Mouse (Mus musculus) MEL (cell line): ENCODE data around the gene Prmt1. TPM values are rescaled to one million over a fixed set of nuclear protein-coding genes. Genes with fewer than 3 reads are reported as not detected.

Experiments used
- DNase-seq: peaks from one replicate; pipeline ENCODE4 v3.0.0; 2011; ENCODE audit warnings: low read depth, low spot score
- H3K27ac ChIP-seq: 2 replicates; pipeline ENCODE4 v1.5.1; 2012; ENCODE audit warnings: low read depth, mild to moderate bottlenecking, control low read depth, low read length, moderate library complexity; ENCODE audit not compliant: control insufficient read depth
- H3K27me3 ChIP-seq, 2 experiments: fragments of 150-350 bp in 1 of 2; sonication (generic) in 1 of 2; 2 replicates each; pipeline ENCODE4 v1.6.1; 2012; ENCODE audit warnings: low read length in 2 of 2, mild to moderate bottlenecking in 2 of 2, improper control_type of control experiment in 1 of 2, moderate library complexity in 1 of 2; ENCODE audit not compliant: insufficient read depth in 2 of 2, control insufficient read depth in 1 of 2
- H3K36me3 ChIP-seq, 2 experiments: 2 replicates each; pipeline ENCODE4 v1.6.1; 2012 to 2014; ENCODE audit warnings: low read length in 2 of 2, improper control_type of control experiment in 1 of 2, inconsistent platforms in 1 of 2, mild to moderate bottlenecking in 1 of 2; ENCODE audit not compliant: insufficient read depth in 2 of 2, control insufficient read depth in 1 of 2
- H3K4me1 ChIP-seq, 2 experiments: fragments of 150-350 bp in 1 of 2; sonication (generic) in 1 of 2; 2 replicates each; pipeline ENCODE4 v1.6.1; 2012; ENCODE audit warnings: low read length in 2 of 2, improper control_type of control experiment in 1 of 2, mild to moderate bottlenecking in 1 of 2; ENCODE audit not compliant: insufficient read depth in 2 of 2, control insufficient read depth in 1 of 2
- H3K4me3 ChIP-seq, 2 experiments: fragments of 150-350 bp in 1 of 2; sonication (generic) in 1 of 2; 2 replicates each; pipeline ENCODE4 v1.5.1; 2012; ENCODE audit warnings: low read depth in 2 of 2, low read length in 2 of 2, mild to moderate bottlenecking in 2 of 2, moderate library complexity in 2 of 2, control low read depth in 1 of 2, improper control_type of control experiment in 1 of 2; ENCODE audit not compliant: control insufficient read depth in 1 of 2, insufficient read depth in 1 of 2
- H3K79me2 ChIP-seq: 2 replicates; pipeline ENCODE4 v1.6.1; 2012; ENCODE audit warnings: mild to moderate bottlenecking, low read length, moderate library complexity; ENCODE audit not compliant: control insufficient read depth, poor library complexity, insufficient read depth
- H3K9ac ChIP-seq: 2 replicates; pipeline ENCODE4 v1.6.1; 2012; ENCODE audit warnings: low read depth, mild to moderate bottlenecking, control low read depth, low read length, moderate library complexity; ENCODE audit not compliant: control insufficient read depth, poor library complexity, severe bottlenecking
- H3K9me3 ChIP-seq: fragments of 150-350 bp; sonication (generic); replicated peaks from 2 replicates; pipeline ENCODE4 v1.6.1; 2012; ENCODE audit warnings: mild to moderate bottlenecking, low read length, improper control_type of control experiment, moderate library complexity; ENCODE audit not compliant: insufficient read depth
- CHD1 ChIP-seq: IDR thresholded peaks from 2 replicates; pipeline ENCODE4 v1.6.1; 2012; ENCODE audit warnings: low read depth, mild to moderate bottlenecking, inconsistent platforms, low read length, improper control_type of control experiment
- CHD2 ChIP-seq: IDR thresholded peaks from 2 replicates; pipeline ENCODE4 v1.6.1; 2011; ENCODE audit warnings: low read length, improper control_type of control experiment
- EP300 ChIP-seq, 2 experiments: IDR thresholded peaks; 2 replicates each; pipeline ENCODE4 v1.6.1; 2011; ENCODE audit warnings: improper control_type of control experiment in 2 of 2, low read length in 2 of 2, low read depth in 1 of 2, mild to moderate bottlenecking in 1 of 2
- ETS1 ChIP-seq: IDR thresholded peaks from 2 replicates; pipeline ENCODE4 v1.6.1; 2012; ENCODE audit warnings: low read depth, mild to moderate bottlenecking, inconsistent platforms, low read length, improper control_type of control experiment, moderate library complexity
- GATA1 ChIP-seq: IDR thresholded peaks from 2 replicates; pipeline ENCODE4 v1.6.1; 2011; ENCODE audit warnings: low read depth, low read length, improper control_type of control experiment
- HCFC1 ChIP-seq: IDR thresholded peaks from 2 replicates; pipeline ENCODE4 v1.6.1; 2012; ENCODE audit warnings: low read depth, mild to moderate bottlenecking, inconsistent platforms, low read length, improper control_type of control experiment, moderate library complexity
- KAT2A ChIP-seq: conservative IDR thresholded peaks from 2 replicates; pipeline ENCODE4 v1.6.1; 2012; ENCODE audit warnings: low read depth, low read length, improper control_type of control experiment, inconsistent platforms
- MAX ChIP-seq: IDR thresholded peaks from 2 replicates; pipeline ENCODE4 v1.6.1; 2011; ENCODE audit warnings: low read length, improper control_type of control experiment
- MAZ ChIP-seq: IDR thresholded peaks from 2 replicates; pipeline ENCODE4 v1.6.1; 2012; ENCODE audit warnings: low read depth, mild to moderate bottlenecking, inconsistent platforms, low read length, improper control_type of control experiment
- MXI1 ChIP-seq: IDR thresholded peaks from 2 replicates; pipeline ENCODE4 v1.6.1; 2011; ENCODE audit warnings: mild to moderate bottlenecking, low read depth, low read length, improper control_type of control experiment
- NELFE ChIP-seq: IDR thresholded peaks from 2 replicates; pipeline ENCODE4 v1.6.1; 2011; ENCODE audit warnings: low read depth, low read length, improper control_type of control experiment
- NRF1 ChIP-seq: IDR thresholded peaks from 2 replicates; pipeline ENCODE4 v1.6.1; 2014; ENCODE audit warnings: low read depth, mild to moderate bottlenecking, inconsistent platforms, low read length, improper control_type of control experiment, moderate library complexity; ENCODE audit not compliant: poor library complexity, insufficient read depth, severe bottlenecking
- POLR2A ChIP-seq, 2 experiments: IDR thresholded peaks; 2 replicates each; pipeline ENCODE4 v1.6.1; 2011 to 2012; ENCODE audit warnings: low read length in 2 of 2, mild to moderate bottlenecking in 2 of 2, control low read depth in 1 of 2, improper control_type of control experiment in 1 of 2, low read depth in 1 of 2, moderate library complexity in 1 of 2; ENCODE audit not compliant: control insufficient read depth in 1 of 2, insufficient read depth in 1 of 2, poor library complexity in 1 of 2
- POLR2AphosphoS5 ChIP-seq: IDR thresholded peaks from 2 replicates; pipeline ENCODE4 v1.6.1; 2012; ENCODE audit warnings: low read depth, borderline replicate concordance, mild to moderate bottlenecking, inconsistent platforms, low read length, moderate library complexity, mixed read lengths
- RAD21 ChIP-seq: IDR thresholded peaks from 2 replicates; pipeline ENCODE4 v1.6.1; 2011; ENCODE audit warnings: mild to moderate bottlenecking, low read depth, low read length, improper control_type of control experiment
- RCOR1 ChIP-seq: IDR thresholded peaks from 2 replicates; pipeline ENCODE4 v1.6.1; 2012; ENCODE audit warnings: low read depth, mild to moderate bottlenecking, inconsistent platforms, low read length, improper control_type of control experiment
- SIN3A ChIP-seq: IDR thresholded peaks from 2 replicates; pipeline ENCODE4 v1.6.1; 2012; ENCODE audit warnings: low read length, improper control_type of control experiment, inconsistent platforms
- SMC3 ChIP-seq: IDR thresholded peaks from 2 replicates; pipeline ENCODE4 v1.6.1; 2011; ENCODE audit warnings: low read depth, low read length, improper control_type of control experiment
- TBP ChIP-seq: IDR thresholded peaks from 2 replicates; pipeline ENCODE4 v1.8.0; 2011; ENCODE audit warnings: low read depth, low read length, improper control_type of control experiment
- TCF12 ChIP-seq: IDR thresholded peaks from 2 replicates; pipeline ENCODE4 v1.6.1; 2014; ENCODE audit warnings: low read depth, mild to moderate bottlenecking, inconsistent platforms, low read length, improper control_type of control experiment, moderate library complexity
- USF1 ChIP-seq: IDR thresholded peaks from 2 replicates; pipeline ENCODE4 v1.6.1; 2014; ENCODE audit warnings: low read depth, mild to moderate bottlenecking, inconsistent platforms, low read length, improper control_type of control experiment, moderate library complexity
- ZKSCAN1 ChIP-seq: IDR thresholded peaks from 2 replicates; pipeline ENCODE4 v1.6.1; 2012; ENCODE audit warnings: low read depth, mild to moderate bottlenecking, inconsistent platforms, low read length, improper control_type of control experiment, moderate library complexity
- ZMIZ1 ChIP-seq: IDR thresholded peaks from 2 replicates; pipeline ENCODE4 v1.6.1; 2012; ENCODE audit warnings: low read depth, mild to moderate bottlenecking, inconsistent platforms, low read length, improper control_type of control experiment, moderate library complexity
- polyA plus RNA-seq, 2 experiments: library from polyadenylated mRNA; stranded (reverse) in 1 of 2; unstranded in 1 of 2; fragments of >175 nt in 1 of 2; fragments of >200 nt in 1 of 2; gene quantifications; 2 replicates each; pipeline versions ENCODE4 v1.2.1 to v1.2.4; 2012; ENCODE audit warnings: low replicate concordance in 2 of 2, low read depth in 1 of 2; ENCODE audit not compliant: insufficient read length in 2 of 2, insufficient read depth in 1 of 2, missing spikeins in 1 of 2
- total RNA-seq: library from RNA; depleted of rRNA; stranded (reverse); fragments of 300-350 nt; gene quantifications from 2 replicates; pipeline ENCODE4 v1.2.3, GENCODE M21; 2012

The Prmt1 gene
- total and polyA plus RNA-seq, 3 experiments, result 254 to 715 (median 317) TPM

DNA sequence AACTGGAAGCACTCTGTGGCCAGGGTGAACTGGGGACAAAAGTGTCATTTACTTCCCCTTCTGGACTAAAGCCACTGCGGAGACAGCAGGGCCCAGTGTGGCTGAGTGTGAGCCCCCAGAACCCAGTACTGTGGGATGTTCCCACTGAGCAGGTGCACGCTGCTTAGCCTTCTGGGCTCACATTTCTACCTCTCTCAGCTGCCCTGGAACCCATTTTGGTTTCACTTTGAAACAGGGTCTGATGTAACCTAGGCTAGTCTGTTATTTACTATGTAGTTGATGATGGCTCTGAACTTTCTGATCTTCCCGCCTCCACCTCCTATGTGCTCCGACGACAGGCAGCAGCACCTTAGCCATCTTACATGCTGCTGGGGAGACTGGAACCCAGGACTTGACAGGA is 23.5 kb downstream of the Prmt1 start:
- H3K9me3 ChIP-seq, result no peaks in the 10 kb centered on the region
- no peak for DNase-seq
- no peaks in the 10 kb centered on the region for H3K27me3 ChIP-seq
- H3K9ac ChIP-seq, result no peak overlapping the region
- TF ChIP-seq EP300 (IDR thresholded peaks at IDR 0.05; ENCODE audit: low read depth in 1 of 2, low read length in 2 of 2) (no peak), KAT2A (no peak), CHD2 (no peak), TCF12 (no peak), CHD1 (no peak), GATA1 (no peak), NELFE (no peak), RAD21 (no peak), ZKSCAN1 (no peak), ZMIZ1 (no peak), SIN3A (no peak), ETS1 (no peak), MAX (no peak)
- TF ChIP-seq, all 39 proteins: peak for 0
- no peak overlapping the region for H3K4me3 ChIP-seq
- H3K27ac ChIP-seq, result no peak overlapping the region
- no peaks in the 10 kb centered on the region for H3K36me3 ChIP-seq
- H3K4me1 ChIP-seq, result peaks cover 0 to 4% of the 10 kb centered on the region in 2 experiments; a peak in 1 of 4 replicates
- H3K79me2 ChIP-seq, result no peaks in the 10 kb centered on the region

DNA sequence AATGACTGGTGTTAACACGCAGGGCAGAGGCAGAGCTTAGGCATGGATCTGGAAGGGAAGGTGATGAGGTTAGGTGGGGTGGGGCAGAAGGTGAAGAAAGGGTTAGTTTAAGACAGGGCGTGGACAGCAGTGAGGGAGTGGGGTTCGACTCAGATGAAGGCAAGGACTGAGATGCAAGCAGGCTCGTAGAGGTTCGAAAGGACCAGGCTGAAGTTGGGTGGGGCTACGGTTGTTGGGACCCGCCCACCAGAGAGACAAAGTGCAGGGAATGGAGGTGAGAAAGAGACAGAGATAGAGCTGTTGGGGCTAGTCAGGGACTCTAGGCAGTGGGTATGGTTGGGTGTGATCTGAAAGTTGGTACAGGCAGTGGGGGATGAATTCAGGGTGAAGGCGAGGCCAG is 24.0 kb downstream of the Prmt1 start:
- DNase-seq, result no peak
- Histone ChIP-seq H3K4me3 (no peak overlapping the region), H3K36me3 (no peaks in the 10 kb centered on the region), H3K27me3 (no peaks in the 10 kb centered on the region), H3K27ac (no peak overlapping the region), H3K9ac (no peak overlapping the region), H3K9me3 (no peaks in the 10 kb centered on the region), H3K4me1 (peaks cover 0 to 4% of the 10 kb centered on the region in 2 experiments; a peak in 1 of 4 replicates), H3K79me2 (no peaks in the 10 kb centered on the region)
- TF ChIP-seq USF1 (no peak), MAZ (no peak), TCF12 (no peak), TBP (no peak), SMC3 (no peak), POLR2A (IDR thresholded peaks at IDR 0.05; ENCODE audit: control insufficient read depth in 1 of 2, insufficient read depth in 1 of 2, low read depth in 1 of 2, low read length in 2 of 2, poor library complexity in 1 of 2) (no peak), SIN3A (no peak), HCFC1 (no peak), NELFE (no peak), ZKSCAN1 (no peak), NRF1 (no peak), RCOR1 (no peak), KAT2A (no peak), MXI1 (no peak), ETS1 (no peak), POLR2AphosphoS5 (no peak)
